Mouse (Mus musculus) cerebellum, adult (tissue): ENCODE data around the gene Ikzf5.
"Not testable (repeated sequence)": the region's sequence is repeated elsewhere in the genome, so short reads cannot be mapped to it uniquely, and the experiment has no call there.

Experiments
- ATAC-seq: cut with Nextera tagmentation; 2 replicates; pipeline ENCODE4 v1.9.2; 2017; ENCODE audit warnings: mild to moderate bottlenecking, moderate library complexity, mixed read lengths; ENCODE audit not compliant: insufficient number of reproducible peaks, low FRiP score, low TSS enrichment

The Ikzf5 gene

GRCm38 (mm10) chr7:131410416-131411058 is at the start of gene Ikzf5, which contains the start of gene Acadsb:
Ikzf5 (minus strand) TSS chr7:131410521.
Acadsb (plus strand) TSS chr7:131410601.
- peak; percentile 94 for ATAC-seq

- ATAC-seq = no peak
Measured at GRCm38 (mm10) chr7:131456714-131457113, 46.4 kb upstream of the Ikzf5 start.

GRCm38 (mm10) chr7:131437051-131437450 is 26.7 kb upstream of the Ikzf5 start:
- ATAC-seq = no peak

- ATAC-seq = no peak
Measured at GRCm38 (mm10) chr7:131434276-131434675, 24.0 kb upstream of the Ikzf5 start.

- ATAC-seq = no peak
Measured at GRCm38 (mm10) chr7:131432244-131432643, 21.9 kb upstream of the Ikzf5 start.

- ATAC-seq = no peak
Measured at GRCm38 (mm10) chr7:131427331-131427730, 17.0 kb upstream of the Ikzf5 start.

GRCm38 (mm10) chr7:131424912-131425311 is 14.6 kb upstream of the Ikzf5 start:
- no peak for ATAC-seq

- no peak for ATAC-seq
Measured at GRCm38 (mm10) chr7:131417605-131418004, 7.3 kb upstream of the Ikzf5 start.

GRCm38 (mm10) chr7:131416742-131417141 is 6.4 kb upstream of the Ikzf5 start:
- ATAC-seq = not testable (repeated sequence)

GRCm38 (mm10) chr7:131411941-131412270 is 1.6 kb upstream of the Ikzf5 start:
- no peak for ATAC-seq

- no peak for ATAC-seq
Measured at GRCm38 (mm10) chr7:131411221-131411940, 1.1 kb upstream of the Ikzf5 start.

- peak; percentile 52; the same call in 1 of the 2 replicates for ATAC-seq
Measured at GRCm38 (mm10) chr7:131409988-131410385, 334 bp downstream of the Ikzf5 start.

GRCm38 (mm10) chr7:131409321-131409987 is 867 bp downstream of the Ikzf5 start:
- ATAC-seq = no peak

- ATAC-seq = not testable (repeated sequence)
Measured at GRCm38 (mm10) chr7:131391761-131392160, 18.6 kb downstream of the Ikzf5 start.

GRCm38 (mm10) chr7:131371880-131372651 is 38.3 kb downstream of the Ikzf5 start:
- ATAC-seq = no peak

- ATAC-seq = no peak; the same call in 1 of the 2 replicates
Measured at GRCm38 (mm10) chr7:131371470-131371860, 38.9 kb downstream of the Ikzf5 start.

- peak; percentile 96 for ATAC-seq
Measured at GRCm38 (mm10) chr7:131370648-131371469, 39.5 kb downstream of the Ikzf5 start, which contains the start of gene Pstk. Pstk (plus strand) TSS chr7:131371141.

- ATAC-seq = no peak
Measured at GRCm38 (mm10) chr7:131364131-131364530, 46.2 kb downstream of the Ikzf5 start.

GRCm38 (mm10) chr7:131362615-131363300 is 47.6 kb downstream of the Ikzf5 start, which contains the start of gene 2310057M21Rik:
2310057M21Rik (minus strand) TSS chr7:131362759.
- peak; percentile 92 for ATAC-seq
